Mouse (Mus musculus) liver (tissue): Measurements from ENCODE around the gene Rragb.
"Not testable (repeated sequence)": the region's sequence is repeated elsewhere in the genome, so short reads cannot be mapped to it uniquely, and the experiment has no call there.

Experiments used
- DNase-seq: peaks from one replicate; pipeline ENCODE4 v3.0.0-alpha.2; 2020; ENCODE audit warnings: mixed read lengths

Rragb gene

DNA sequence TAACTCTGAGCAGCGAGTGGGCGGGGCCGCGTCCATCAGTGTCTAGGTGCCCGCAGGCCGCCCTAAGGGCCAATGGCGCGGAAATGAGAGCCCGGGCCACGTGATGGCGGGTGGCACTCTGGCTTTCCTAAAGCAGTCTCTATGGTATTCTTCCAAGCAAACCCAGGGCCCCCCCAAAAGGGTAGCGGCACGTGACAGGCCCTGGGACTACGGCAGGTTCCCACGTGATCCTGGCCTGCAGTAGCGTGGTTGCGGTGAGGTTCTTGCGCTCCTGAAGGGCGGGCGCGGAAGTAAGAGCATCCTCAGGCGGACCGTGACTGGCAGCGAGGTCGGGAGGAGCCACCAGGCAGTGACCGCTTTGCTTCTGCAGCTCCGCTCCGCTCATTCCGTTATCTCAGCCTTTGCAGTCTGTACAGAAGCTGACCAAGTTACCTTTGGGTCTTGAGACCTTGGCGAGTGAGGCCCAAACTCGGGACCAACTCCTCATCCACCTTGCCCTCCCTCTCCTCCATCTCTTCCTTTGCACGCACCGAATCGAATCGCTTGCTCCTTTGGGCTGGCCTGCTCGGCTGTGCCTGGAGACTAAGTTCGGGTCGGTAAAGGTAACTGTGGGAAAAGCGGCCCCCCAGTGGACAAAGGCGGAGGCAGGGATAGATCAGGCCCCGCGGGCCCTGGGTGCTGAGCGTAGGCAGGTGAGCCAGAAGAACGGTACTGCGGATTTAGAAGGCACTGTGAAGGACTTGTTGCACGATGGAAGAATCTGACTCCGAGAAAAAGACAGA is at the start of gene Rragb:
Rragb (plus strand) TSS at position 248 of the 782 bp plus-strand sequence.
- peak; percentile 65 for DNase-seq

- DNase-seq, result no peak
Observed at GRCm38 (mm10) chrX:153118486-153118885, 21.3 kb upstream of the Rragb start, which contains the start of gene Foxr2. Gene Foxr2, plus strand, starts transcription at chrX:153118786.

DNA sequence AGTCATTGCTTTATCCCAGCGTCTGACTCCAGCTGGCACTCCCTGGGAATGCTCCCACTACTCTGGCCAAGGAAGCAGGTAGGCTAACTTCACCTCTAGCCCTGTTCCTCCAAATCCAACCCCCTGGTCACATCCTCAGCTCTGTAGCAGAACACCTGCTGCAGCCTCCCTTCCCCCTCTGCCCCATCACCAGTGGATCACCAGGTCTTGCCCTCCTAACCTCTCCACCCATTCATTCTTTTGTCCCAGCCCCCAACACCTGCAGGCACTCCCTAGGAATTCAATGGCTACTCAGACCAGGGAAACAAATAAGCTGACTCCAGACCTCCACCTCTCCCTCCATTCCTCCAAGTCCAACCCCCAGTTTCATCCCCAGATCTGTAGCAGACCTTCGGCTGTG is 20.8 kb upstream of the Rragb start:
- no peak for DNase-seq

GRCm38 (mm10) chrX:153142656-153143055 is 2.9 kb downstream of the Rragb start:
- no peak for DNase-seq

DNA sequence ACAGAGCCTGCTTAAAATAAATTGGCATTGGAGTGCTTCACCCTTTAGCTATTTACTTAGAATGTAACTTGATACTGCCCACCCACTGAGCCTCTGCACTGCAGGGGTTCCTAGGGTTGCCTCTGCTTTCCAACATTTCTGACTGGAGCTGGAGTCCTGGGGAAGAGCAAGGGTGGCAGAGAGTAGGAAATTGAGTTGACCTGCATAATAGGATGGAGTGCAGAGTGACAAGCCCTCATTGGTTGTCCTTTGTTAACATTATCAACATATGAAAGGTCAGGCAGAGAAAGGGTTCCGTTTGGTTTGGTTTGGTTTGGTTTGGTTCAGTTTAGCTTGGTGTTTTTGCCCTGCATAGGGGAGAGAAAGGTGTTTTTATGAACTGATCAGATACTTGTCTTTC is 12.0 kb downstream of the Rragb start:
- DNase-seq, result no peak

- DNase-seq, result peak; percentile 7
Observed at GRCm38 (mm10) chrX:153155322-153155721, 15.5 kb downstream of the Rragb start.

- peak; percentile 10 for DNase-seq
Observed at GRCm38 (mm10) chrX:153174786-153175185, 35.0 kb downstream of the Rragb start.

DNA sequence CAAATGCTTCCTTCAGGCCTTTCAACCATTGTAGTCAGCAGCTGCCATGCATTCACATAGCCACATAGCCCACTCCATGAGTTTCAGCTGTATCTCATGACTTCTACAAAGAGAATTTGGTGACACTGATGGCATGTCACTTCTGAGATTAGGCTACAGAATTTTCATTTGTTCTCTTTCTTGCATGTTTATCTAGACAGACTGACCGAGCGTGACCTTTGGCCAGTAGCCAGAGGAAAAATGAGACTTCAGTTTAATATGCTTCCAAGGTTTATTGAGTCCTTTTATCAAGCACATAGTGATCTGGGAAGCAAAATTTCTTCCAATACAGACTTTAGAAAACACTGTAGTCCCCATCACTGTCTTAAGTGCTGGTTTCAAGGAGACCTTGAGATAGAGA is 42.4 kb downstream of the Rragb start:
- DNase-seq, result no peak

GRCm38 (mm10) chrX:153199185-153199584 is 59.4 kb downstream of the Rragb start:
- not testable (repeated sequence) for DNase-seq

DNA sequence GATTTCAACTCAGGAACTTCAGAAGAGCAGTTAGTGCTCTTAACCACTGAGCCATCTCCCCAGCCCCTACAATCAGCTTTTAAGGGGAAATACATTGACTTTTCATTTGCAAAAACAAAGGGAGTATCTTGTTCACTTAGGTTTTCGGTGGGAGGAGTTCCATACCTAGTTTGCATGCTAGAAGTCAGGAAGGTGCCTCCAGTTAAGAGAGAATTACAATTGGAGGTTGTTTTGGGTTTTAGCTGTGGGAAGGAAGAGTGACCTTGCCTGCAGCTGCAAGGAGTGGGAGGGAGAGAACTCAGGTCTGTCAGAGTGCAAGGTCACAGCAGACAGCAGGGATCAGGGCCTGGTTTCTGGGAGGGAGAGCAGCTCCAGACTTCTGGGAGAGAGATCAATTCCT is 71.3 kb downstream of the Rragb start:
- DNase-seq, result no peak
